Mouse (Mus musculus) thymus, adult 18-20 months (tissue): ENCODE data around the gene Dmap1.
A peak's percentile ranks its signal among the peaks of the same experiment; 100 is the strongest.

ENCODE experiments used
- DNase-seq, 2 experiments: peaks; one replicate each; pipeline ENCODE4 v3.0.0; 2022; ENCODE audit warnings: mixed read lengths in 2 of 2

Dmap1 gene

GRCm38 (mm10) chr4:117681931-117682461 is at the start of gene Dmap1:
Dmap1 (minus strand) TSS chr4:117682273.
- DNase-seq, result peak; percentile 49 to 54

GRCm38 (mm10) chr4:117724112-117724511 is 42.0 kb upstream of the Dmap1 start, which contains the start of gene Gm12845:
Gm12845 (plus strand) TSS chr4:117724412.
- no peak for DNase-seq

- no peak for DNase-seq
Observed at GRCm38 (mm10) chr4:117713303-117714098, 31.4 kb upstream of the Dmap1 start.

GRCm38 (mm10) chr4:117712314-117712713 is 30.2 kb upstream of the Dmap1 start:
- DNase-seq, result no peak

- DNase-seq, result no peak
Observed at GRCm38 (mm10) chr4:117708780-117709550, 26.9 kb upstream of the Dmap1 start.

- DNase-seq, result no peak
Observed at GRCm38 (mm10) chr4:117705361-117705760, 23.3 kb upstream of the Dmap1 start.

GRCm38 (mm10) chr4:117686354-117686753 is 4.3 kb upstream of the Dmap1 start:
- DNase-seq, result no peak

- no peak for DNase-seq
Observed at GRCm38 (mm10) chr4:117683048-117683768, 1.1 kb upstream of the Dmap1 start.

- DNase-seq, result no peak
Observed at GRCm38 (mm10) chr4:117682463-117682862, 390 bp upstream of the Dmap1 start.

GRCm38 (mm10) chr4:117680963-117681362 is 1.1 kb downstream of the Dmap1 start:
- DNase-seq, result no peak

- no peak for DNase-seq
Observed at GRCm38 (mm10) chr4:117676903-117677302, 5.2 kb downstream of the Dmap1 start.

GRCm38 (mm10) chr4:117673901-117674300 is 8.2 kb downstream of the Dmap1 start:
- no peak for DNase-seq

- DNase-seq, result no peak
Observed at GRCm38 (mm10) chr4:117672042-117672441, 10.0 kb downstream of the Dmap1 start.

- DNase-seq, result no peak
Observed at GRCm38 (mm10) chr4:117669874-117670273, 12.2 kb downstream of the Dmap1 start.

GRCm38 (mm10) chr4:117666054-117666453 is 16.0 kb downstream of the Dmap1 start:
- DNase-seq, result no peak

GRCm38 (mm10) chr4:117665531-117665930 is 16.5 kb downstream of the Dmap1 start:
- DNase-seq, result no peak

GRCm38 (mm10) chr4:117664411-117665137 is 17.5 kb downstream of the Dmap1 start:
- DNase-seq, result no peak

- no peak for DNase-seq
Observed at GRCm38 (mm10) chr4:117660001-117660400, 22.1 kb downstream of the Dmap1 start.

GRCm38 (mm10) chr4:117658582-117659444 is 23.3 kb downstream of the Dmap1 start:
- no peak for DNase-seq

GRCm38 (mm10) chr4:117657646-117658045 is 24.4 kb downstream of the Dmap1 start:
- no peak for DNase-seq

GRCm38 (mm10) chr4:117656961-117657360 is 25.1 kb downstream of the Dmap1 start:
- DNase-seq, result no peak
